8 mouse cellular contexts compared by ENCODE assay signal in the genomic region with DNA sequence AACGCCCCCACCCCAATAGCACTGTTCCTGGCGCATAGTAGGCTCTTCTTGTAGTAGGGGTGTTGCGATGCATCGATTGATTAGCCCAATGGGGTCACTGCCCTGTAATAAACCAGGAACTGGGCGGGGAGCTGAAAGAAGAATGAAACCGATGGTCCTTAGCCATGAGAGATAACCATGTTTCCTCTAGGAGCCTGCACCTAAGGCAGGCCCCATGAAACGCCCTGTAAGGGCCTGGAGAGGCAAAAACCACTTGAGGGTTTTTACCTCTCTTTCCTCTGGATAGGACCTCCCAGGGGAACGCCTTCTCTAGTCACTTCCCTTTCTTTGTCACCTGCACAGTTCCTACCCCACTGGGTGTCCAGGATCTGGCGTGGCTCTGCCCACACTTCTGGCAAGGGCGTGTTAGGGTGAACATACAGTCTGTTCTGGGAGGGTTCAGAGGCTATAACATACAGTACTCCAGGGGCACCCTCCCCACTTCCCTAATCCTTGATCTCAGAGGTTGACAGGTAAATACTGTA. TPM values are rescaled to one million over a fixed set of nuclear protein-coding genes. Genes with fewer than 3 reads are reported as not detected.
A peak's percentile ranks its signal among the peaks of the same experiment; 100 is the strongest.
DNase-seq lines count a peak whose midpoint lies in the region; ATAC-seq and TF ChIP-seq lines count a peak whose summit lies in the region.

No protein-coding gene starts in this region.

- peaks cover 47% of the 10 kb centered on the region for H3K4me1 ChIP-seq in heart, embryonic 10.5 days
- peaks cover 70% of the 10 kb centered on the region for H3K4me1 ChIP-seq in G1E (ENCODE audit: insufficient read depth, low read depth, low read length)
- H3K4me1 ChIP-seq in hindbrain, embryonic 10.5 days (replicated peaks) = peaks cover 51% of the 10 kb centered on the region
- H3K4me1 ChIP-seq in lung, embryonic 16.5 days (replicated peaks; ENCODE audit: control insufficient read depth, insufficient read depth, low read length) = peaks cover 32% of the 10 kb centered on the region

- H3K27ac ChIP-seq in heart, embryonic 10.5 days = peak overlapping the region; percentile 94
- peak overlapping the region; percentile 98 for H3K27ac ChIP-seq in hindbrain, embryonic 10.5 days
- H3K27ac ChIP-seq in lung, embryonic 16.5 days (ENCODE audit: low read length) = peak overlapping the region; percentile 94

- H3K9ac ChIP-seq in lung, embryonic 16.5 days (ENCODE audit: low read length) = peak overlapping the region; percentile 79

- no peaks in the 10 kb centered on the region for H3K36me3 ChIP-seq in heart, embryonic 10.5 days
- H3K36me3 ChIP-seq in G1E (replicated peaks) = peaks cover 21% of the 10 kb centered on the region
- H3K36me3 ChIP-seq in hindbrain, embryonic 10.5 days = no peaks in the 10 kb centered on the region
- H3K36me3 ChIP-seq in lung, embryonic 16.5 days (ENCODE audit: control insufficient read depth, insufficient read depth, low read length) = no peaks in the 10 kb centered on the region

- TF ChIP-seq CTCF in G1E (IDR thresholded peaks at IDR 0.05; ENCODE audit: low read depth, low read length) = no peak

- H3K27me3 ChIP-seq in heart, embryonic 10.5 days (ENCODE audit: insufficient read depth, poor library complexity, severe bottlenecking) = peaks cover 22% of the 10 kb centered on the region; the same call in 1 of the 2 replicates
- H3K27me3 ChIP-seq in G1E (ENCODE audit: insufficient read depth, low read length) = no peaks in the 10 kb centered on the region; the same call in 1 of the 2 replicates
- peaks cover 28% of the 10 kb centered on the region for H3K27me3 ChIP-seq in hindbrain, embryonic 10.5 days (ENCODE audit: insufficient read depth, poor library complexity, severe bottlenecking)
- peaks cover 8% of the 10 kb centered on the region for H3K27me3 ChIP-seq in lung, embryonic 16.5 days (ENCODE audit: control insufficient read depth, insufficient read depth, low read depth, low read length)

- DNase-seq in heart, embryonic 10.5 days (ENCODE audit: low spot score) = no peak
- no peak for DNase-seq in heart, adult 8-10 months (ENCODE audit: low spot score)
- peak; percentile 74 for DNase-seq in G1E (ENCODE audit: low spot score)
- no peak for DNase-seq in hindbrain, embryonic 10.5 days (ENCODE audit: low spot score)
- no peak for DNase-seq in ovary, postnatal 10 days (ENCODE audit: low spot score)
- DNase-seq in gastrocnemius, postnatal 10 days = no peak
- no peak for DNase-seq in thymus, postnatal 10 days (ENCODE audit: low spot score in 2 of 2)

- ATAC-seq in G1E (ENCODE audit: extremely low read depth, insufficient number of reproducible peaks, low FRiP score, poor library complexity, severe bottlenecking) = peak; percentile 35
- peak; percentile 51 for ATAC-seq in lung, embryonic 16.5 days (ENCODE audit: low read depth)

- peak overlapping the region; percentile 56 for H3K4me3 ChIP-seq in heart, embryonic 10.5 days
- H3K4me3 ChIP-seq in G1E (ENCODE audit: low read depth, low read length) = peak overlapping the region; percentile 74
- peak overlapping the region; percentile 58 for H3K4me3 ChIP-seq in hindbrain, embryonic 10.5 days
- H3K4me3 ChIP-seq in lung, embryonic 16.5 days (ENCODE audit: low read length) = peak overlapping the region; percentile 57

- 12% methylated on average over 10 of the region's 10 CpGs for WGBS in heart, embryonic 10.5 days
- 17% methylated on average over 10 of the region's 10 CpGs for WGBS in hindbrain, embryonic 10.5 days
- 12% methylated on average over 10 of the region's 10 CpGs for WGBS in lung, embryonic 16.5 days

- H3K9me3 ChIP-seq in heart, embryonic 10.5 days = no peaks in the 10 kb centered on the region
- H3K9me3 ChIP-seq in G1E (replicated peaks) = peaks cover 4% of the 10 kb centered on the region; the same call in 1 of the 2 replicates
- H3K9me3 ChIP-seq in hindbrain, embryonic 10.5 days = no peaks in the 10 kb centered on the region
- H3K9me3 ChIP-seq in lung, embryonic 16.5 days (ENCODE audit: control insufficient read depth, low read length) = no peaks in the 10 kb centered on the region

- peak overlapping the region; percentile 88 for H3K4me2 ChIP-seq in lung, embryonic 16.5 days (ENCODE audit: low read depth, low read length)

RNA-seq across cellular contexts. Expression of a gene that starts 3.5 kb away (rescaled TPM):
- 0.62 TPM in 1 of 2 replicates, not detected in the other for polyA plus RNA-seq in heart, embryonic 10.5 days (2016; fragmentation: Nextera tagmentation; extraction: Ambion mirVana)
- 1 to 10 TPM in 1 of 4 experiments, under 1 TPM in 3; 0.56 to 1.2 (median 0.94) TPM for total RNA-seq in heart, adult 8-10 months (2022)
- total RNA-seq in G1E (2014; fragmentation: Nextera tagmentation) (11.8 TPM in 1 of 2 replicates, not detected in the other), G1E (2017) (3.6 and 4.4 TPM in 2 replicates)
- polyA plus RNA-seq in G1E (2012) = 2.2 and 2.7 TPM in 2 replicates
- 0.58 and 0.67 TPM in 2 replicates for polyA plus RNA-seq in hindbrain, embryonic 10.5 days (2016; fragmentation: Nextera tagmentation; extraction: Ambion mirVana)
- polyA plus RNA-seq in lung, embryonic 16.5 days (2015; fragmentation: Nextera tagmentation; extraction: Ambion mirVana) = not detected in 2 replicates
- not detected for total RNA-seq in gastrocnemius, postnatal 10 days (2021)

RNA-seq across cellular contexts. Expression of a gene that starts 50.4 kb away (rescaled TPM):
- 42.2 and 43.5 TPM in 2 replicates for polyA plus RNA-seq in heart, embryonic 10.5 days (2016; fragmentation: Nextera tagmentation; extraction: Ambion mirVana)
- 10 to 100 TPM; 91.5 to 96.4 (median 93.2) TPM for total RNA-seq in heart, adult 8-10 months (2022)
- total RNA-seq in G1E (2014; fragmentation: Nextera tagmentation) (22.6 and 25.0 TPM in 2 replicates), G1E (2017) (8.7 and 9.9 TPM in 2 replicates)
- polyA plus RNA-seq in G1E (2012) = 18.6 and 21.6 TPM in 2 replicates
- polyA plus RNA-seq in hindbrain, embryonic 10.5 days (2016; fragmentation: Nextera tagmentation; extraction: Ambion mirVana) = 60.5 and 83.5 TPM in 2 replicates
- polyA plus RNA-seq in lung, embryonic 16.5 days (2015; fragmentation: Nextera tagmentation; extraction: Ambion mirVana) = 52.7 and 55.6 TPM in 2 replicates
- 10 to 100 TPM; 55.0 to 58.2 TPM for total RNA-seq in gastrocnemius, postnatal 10 days (2021)

RNA-seq across cellular contexts. Expression of a gene that starts 51.0 kb away (rescaled TPM):
- 148 and 163 TPM in 2 replicates for polyA plus RNA-seq in heart, embryonic 10.5 days (2016; fragmentation: Nextera tagmentation; extraction: Ambion mirVana)
- 100 to 1,000 TPM; 163 to 174 (median 168) TPM for total RNA-seq in heart, adult 8-10 months (2022)
- 36.2 and 36.8 TPM in 2 replicates for total RNA-seq in G1E (2014; fragmentation: Nextera tagmentation)
- total RNA-seq in G1E (2017) = 17.3 and 29.6 TPM in 2 replicates
- polyA plus RNA-seq in G1E (2012) = 237 and 310 TPM in 2 replicates
- 146 and 150 TPM in 2 replicates for polyA plus RNA-seq in hindbrain, embryonic 10.5 days (2016; fragmentation: Nextera tagmentation; extraction: Ambion mirVana)
- 191 and 214 TPM in 2 replicates for polyA plus RNA-seq in lung, embryonic 16.5 days (2015; fragmentation: Nextera tagmentation; extraction: Ambion mirVana)
- total RNA-seq in gastrocnemius, postnatal 10 days (2021) = 10 to 100 TPM; 82.3 to 83.5 TPM
